Mouse (Mus musculus): Measurements from ENCODE around the gene Art5.

The Art5 gene

DNA sequence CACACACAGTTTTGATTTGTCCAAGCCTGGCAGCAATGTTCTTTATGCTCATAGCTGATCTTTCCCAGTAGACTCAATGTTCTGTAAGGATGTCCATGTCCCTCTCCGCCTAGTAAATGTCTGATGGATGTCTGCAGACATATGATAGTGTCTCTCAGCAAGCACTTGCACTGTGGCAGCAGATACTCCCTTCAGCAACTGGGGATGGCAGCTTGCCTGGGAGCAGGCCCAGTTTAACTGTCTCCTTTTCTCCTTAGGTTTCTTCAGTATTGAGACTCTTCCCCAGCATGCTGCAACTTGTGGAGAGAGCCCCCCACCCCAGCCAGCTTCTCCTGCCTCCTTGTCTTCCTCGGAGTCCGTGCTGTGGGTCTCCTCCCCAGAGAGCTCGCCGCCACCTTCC is 27.5 kb downstream of the Art5 start:
- DNase-seq (ENCODE audit: low read depth), result no peak

DNA sequence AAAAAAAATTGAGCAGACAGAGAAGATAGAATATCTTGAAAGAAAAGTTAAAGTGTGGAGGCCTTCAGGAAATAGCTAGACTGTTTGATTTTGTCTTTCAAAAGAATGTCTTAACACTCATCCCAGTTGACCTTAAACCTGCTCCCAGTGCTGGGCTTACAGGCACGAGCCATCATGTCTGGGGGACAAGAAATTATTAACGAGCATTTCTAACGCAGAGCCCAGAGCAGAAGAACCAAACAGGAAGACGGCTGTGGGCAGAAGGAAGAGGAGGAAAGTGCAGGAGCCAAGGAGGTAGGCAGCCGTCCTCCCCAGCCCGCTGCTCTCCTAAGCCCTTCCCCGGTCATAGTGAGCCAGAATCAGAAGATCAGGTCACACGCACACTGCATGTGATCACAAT is 29.0 kb downstream of the Art5 start:
- no peak for DNase-seq (ENCODE audit: low read depth)

DNA sequence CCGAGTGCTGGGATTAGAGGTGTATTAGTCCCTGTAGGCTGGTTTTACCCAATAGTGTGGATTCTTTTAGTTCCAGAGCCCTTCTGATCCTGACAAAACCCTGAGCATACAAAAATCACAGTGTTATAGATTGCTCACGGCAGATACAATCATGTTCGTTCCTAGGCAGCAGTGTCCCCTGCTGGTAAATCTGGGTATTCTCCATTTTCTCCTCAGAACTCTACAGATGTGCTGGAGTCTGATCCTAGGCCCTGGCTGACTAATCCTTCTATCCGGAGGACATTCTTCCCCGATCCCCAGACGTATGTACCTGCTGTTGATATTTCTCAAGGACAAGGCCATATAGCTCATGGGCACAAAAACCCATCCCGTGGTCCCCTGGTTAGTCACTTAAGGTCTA is 30.8 kb downstream of the Art5 start:
- DNase-seq (ENCODE audit: low read depth), result peak; percentile 75

DNA sequence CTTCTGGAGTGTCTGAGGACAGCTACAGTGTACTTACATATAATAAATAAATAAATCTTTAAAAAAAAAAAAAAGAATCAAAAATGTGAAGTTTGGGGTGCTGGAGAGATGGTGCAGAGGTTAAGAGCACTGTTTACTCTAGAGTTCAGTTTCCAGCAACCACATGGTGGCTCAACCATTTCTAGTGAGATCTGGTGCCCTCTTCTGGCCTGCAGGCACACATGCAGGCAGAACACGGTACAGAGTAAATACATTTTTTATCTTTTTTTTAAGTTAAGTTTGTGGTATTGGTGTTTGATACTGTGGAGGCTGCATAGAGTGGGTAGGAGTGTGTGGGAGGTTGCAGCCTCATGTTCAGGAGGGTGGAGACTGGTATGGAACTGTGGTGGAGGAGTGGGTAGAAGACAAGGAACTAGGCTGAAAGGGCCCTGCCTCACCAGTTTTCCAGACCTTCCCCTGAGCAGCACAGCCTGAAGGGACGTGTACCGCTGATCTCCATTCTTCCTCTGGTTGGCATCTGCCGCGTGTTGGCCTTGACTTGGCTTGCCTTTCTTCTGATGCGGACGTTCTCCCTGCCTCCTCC is 32.5 kb downstream of the Art5 start:
- peak; percentile 68 for DNase-seq (ENCODE audit: low read depth)

DNA sequence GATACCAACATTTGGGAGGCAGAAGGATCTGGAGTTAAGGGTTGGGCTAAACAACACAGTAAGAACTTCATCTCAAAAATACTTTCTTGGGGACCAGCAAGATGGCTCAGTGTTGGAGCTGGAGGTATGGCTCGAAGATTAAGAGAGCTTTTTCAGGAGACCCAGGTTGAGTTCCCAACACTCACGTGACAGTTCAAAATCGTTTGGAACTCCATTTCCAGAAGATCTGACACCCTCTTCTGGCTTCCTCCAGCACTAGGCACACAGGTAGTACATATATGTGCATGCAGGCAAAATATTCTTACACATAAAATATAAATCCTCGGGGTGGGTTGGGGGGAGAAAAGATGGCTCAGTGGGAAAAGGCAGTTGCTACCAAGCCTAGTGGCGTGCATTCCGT is 42.9 kb downstream of the Art5 start:
- DNase-seq (ENCODE audit: low read depth), result no peak

DNA sequence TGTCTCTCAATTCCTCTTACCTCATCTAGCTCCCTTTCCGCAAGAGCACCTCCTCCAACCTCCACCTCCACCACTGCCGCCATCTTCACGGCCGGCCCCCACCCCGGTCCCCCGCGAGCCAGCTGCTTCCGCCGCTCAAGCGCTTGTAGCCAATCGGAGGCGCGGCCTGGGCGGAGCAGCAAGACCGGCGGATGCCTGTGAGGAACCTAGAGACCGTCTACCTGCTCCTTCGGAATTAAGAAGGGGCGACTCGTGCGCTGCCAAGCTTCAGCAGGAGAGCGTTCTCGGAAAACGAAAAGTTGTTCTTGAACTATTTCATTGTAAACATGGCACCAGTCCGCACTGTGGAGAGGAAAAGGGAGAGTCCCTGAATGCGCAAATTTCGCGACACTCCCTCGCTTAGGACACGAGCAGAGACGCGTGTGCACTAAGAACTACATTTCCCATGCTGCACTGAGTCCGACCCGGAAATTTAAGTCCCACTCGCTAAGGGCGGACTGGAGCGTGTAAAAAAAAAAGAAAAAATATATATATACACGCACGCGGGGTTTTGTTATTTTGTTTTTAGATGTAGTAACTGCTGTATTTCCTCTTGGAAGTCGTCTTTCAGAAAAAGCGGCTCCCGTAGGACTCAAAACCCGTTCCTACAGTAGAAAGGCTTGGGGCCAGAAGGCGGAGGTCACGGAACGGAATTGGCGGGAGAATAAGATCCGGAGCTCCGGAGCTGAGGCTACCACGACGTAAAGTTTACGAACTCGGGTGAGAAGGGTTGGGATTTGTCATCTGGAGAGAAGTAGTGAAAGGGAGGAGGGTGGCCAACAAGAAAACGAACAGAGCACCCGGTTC is 44.0 kb downstream of the Art5 start, which contains the start of the genes Rnf121, Xndc1 and Xntrpc:
Gene Rnf121, minus strand, starts transcription at position 424 of the 846 bp plus-strand sequence.
Gene Xndc1, plus strand, starts transcription at position 466 of the 846 bp plus-strand sequence.
Gene Xntrpc, plus strand, starts transcription at position 668 of the 846 bp plus-strand sequence.
- DNase-seq (ENCODE audit: low read depth), result peak; percentile 89

DNA sequence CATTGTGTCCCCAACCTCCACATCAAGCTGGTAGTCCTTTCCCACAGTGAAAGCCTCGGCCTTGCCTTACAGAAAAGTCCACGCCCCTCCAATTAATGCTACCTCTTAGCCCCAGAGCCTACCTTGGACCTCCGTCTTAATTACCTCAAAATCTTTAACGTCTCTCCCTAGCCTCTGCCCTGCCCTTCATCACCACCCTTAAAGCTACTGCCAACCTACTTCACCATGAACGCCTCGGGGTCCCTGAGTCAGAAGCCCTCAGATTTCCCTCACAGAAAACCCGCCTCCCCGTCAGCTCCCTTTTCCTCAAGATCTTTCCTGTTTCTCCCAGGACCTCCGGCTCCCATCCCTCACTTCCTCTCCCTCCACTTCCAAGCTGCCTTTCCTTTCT is 44.6 kb downstream of the Art5 start:
- DNase-seq (ENCODE audit: low read depth), result no peak

DNA sequence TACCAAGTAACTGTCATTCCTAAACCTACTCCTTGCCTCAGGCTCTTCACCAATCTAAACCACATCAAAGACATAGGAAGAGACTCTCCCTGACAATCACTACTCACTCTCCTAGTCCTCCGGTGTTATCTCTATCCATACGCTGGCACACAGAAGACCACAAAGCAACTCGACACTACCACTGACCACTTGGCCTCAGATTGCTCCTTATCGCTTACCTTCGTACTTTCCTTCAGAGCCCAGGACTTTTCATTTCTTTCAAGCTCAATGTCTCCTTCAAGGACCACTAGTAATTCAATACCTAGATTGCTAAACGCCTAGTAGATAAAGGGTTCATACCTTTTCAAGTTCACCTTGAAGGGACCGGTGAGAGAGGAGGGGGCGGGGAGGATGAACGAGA is 45.4 kb downstream of the Art5 start:
- DNase-seq (ENCODE audit: low read depth), result no peak

DNA sequence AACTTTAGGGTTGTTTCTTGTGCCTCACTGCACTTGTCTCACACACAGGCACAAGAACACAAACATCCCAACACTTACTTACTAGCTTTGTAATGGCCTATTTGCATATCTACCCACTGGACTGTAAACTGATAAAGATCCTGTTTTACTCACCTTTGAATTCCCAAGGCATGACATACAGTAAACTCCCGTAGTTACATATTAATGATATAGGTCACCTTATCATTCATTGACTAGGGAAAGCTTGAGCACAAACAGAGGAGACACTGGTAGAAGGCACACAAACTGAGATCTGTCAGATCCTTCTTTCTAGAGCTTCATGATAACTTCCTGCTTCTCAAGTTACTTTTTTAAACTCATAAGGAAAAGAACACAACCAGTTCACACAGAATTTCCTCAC is 47.1 kb downstream of the Art5 start:
- no peak for DNase-seq (ENCODE audit: low read depth)

DNA sequence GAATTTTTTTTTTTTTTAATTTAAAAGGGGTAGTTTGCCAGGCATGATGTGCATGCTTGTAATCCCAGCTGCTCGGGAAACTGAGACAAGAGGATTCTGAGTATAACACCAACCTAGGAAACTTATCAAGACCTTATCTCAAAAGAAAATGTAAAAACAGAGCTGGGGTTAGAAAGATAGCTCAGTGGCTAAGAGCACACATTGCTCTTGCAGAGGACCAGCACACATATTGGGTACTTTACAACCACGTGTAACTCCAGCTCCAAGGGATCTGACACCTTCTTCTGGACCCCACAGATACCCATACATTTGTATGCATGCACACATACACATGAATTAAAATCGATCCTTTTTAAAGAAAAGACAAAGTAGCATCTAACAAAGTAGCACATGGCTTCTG is 47.9 kb downstream of the Art5 start:
- DNase-seq (ENCODE audit: low read depth), result no peak

DNA sequence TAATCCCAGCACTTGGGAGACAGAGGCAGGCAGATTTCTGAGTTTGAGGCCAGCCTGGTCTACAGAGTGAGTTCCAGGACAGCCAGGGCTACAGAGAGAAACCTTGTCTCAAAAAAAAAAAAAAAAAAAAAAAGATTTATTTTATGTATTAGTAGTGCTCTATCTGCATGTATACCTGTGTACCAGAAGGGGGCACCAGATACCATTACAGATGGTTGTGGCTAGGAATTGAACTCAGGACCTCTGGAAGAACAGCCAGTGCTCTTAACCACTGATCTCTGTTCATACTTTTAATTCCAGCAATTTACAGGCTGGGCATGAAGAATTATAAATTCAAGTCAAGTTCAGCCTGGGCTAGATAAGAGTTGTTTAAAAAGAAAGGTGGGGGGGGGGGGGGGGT is 60.8 kb downstream of the Art5 start:
- peak; percentile 9 for DNase-seq (ENCODE audit: low read depth)

Data from NIH3T3 (cell line).